Mouse (Mus musculus) lung, adult 18-20 months (tissue): ENCODE results near the gene Inpp4a.

ENCODE experiments used
- DNase-seq, 2 experiments: peaks; one replicate each; pipeline ENCODE4 v3.0.0; 2022; ENCODE audit warnings: mixed read lengths in 2 of 2

Gene Inpp4a

DNA sequence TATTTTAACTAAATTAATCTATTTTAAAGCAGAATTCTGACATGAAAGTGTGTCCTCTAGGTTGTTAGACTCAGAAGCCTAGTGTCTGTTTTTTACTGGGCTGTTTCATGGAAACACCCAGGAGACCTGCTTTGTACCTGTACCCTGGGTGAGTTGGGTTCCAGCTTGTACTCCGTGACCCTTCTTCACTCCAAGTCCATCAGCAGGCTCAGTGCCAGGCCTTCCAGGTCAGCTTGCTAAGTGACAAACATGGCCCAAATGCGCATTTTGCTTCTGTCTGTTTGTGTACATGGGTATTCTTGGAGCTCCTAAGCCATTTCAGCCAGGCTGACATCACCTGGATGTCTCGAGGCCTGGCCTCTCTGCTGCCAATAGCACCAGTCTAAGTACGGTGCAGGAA, 23.5 kb downstream of the Inpp4a start:
- no peak for DNase-seq

- peak in 1 of 2 experiments; percentile 13 for DNase-seq
Observed at GRCm38 (mm10) chr1:37324569-37324968, 24.9 kb downstream of the Inpp4a start.

DNA sequence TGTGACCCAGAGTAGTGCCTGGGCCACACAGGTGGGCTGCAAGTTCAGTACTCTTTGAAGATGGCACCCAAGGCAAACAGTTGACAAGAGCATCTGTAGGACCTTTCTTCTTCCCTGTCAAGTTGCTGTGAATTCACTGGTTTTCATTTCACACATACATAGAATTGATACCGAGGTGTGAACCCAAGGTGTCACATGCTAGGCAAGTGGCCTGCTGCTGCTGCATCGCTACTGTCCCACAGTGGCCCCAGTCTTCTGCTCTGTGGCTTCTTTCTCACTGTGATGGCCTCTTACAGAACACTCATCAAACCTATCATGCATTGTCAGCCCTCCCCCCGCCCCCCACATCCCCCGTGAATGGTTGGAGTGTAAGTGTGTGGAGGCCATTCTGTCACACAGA, 27.6 kb downstream of the Inpp4a start:
- DNase-seq, result no peak

- no peak for DNase-seq
Observed at GRCm38 (mm10) chr1:37329132-37329531, 29.5 kb downstream of the Inpp4a start.

- no peak for DNase-seq
Observed at GRCm38 (mm10) chr1:37329831-37330230, 30.2 kb downstream of the Inpp4a start.

DNA sequence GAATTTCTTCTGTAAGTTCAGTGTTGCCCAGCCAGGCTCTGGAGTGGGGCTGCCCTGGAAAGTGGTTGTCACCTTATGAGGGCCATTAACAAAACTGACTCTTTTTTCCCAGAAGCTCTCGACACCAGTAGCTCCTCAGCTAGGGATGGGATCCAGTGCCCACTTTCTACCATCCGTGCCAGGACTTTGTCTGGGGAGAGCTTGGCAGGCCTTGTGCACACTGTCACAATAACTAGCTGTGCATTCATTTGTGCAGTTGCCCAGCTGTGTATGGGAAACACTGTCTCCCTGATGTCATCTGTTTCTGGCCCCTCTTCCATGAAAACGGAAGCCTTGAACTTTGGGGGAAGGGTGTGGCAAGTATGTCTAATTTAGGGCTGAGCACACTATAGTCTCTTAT, 33.1 kb downstream of the Inpp4a start:
- DNase-seq, result no peak

DNA sequence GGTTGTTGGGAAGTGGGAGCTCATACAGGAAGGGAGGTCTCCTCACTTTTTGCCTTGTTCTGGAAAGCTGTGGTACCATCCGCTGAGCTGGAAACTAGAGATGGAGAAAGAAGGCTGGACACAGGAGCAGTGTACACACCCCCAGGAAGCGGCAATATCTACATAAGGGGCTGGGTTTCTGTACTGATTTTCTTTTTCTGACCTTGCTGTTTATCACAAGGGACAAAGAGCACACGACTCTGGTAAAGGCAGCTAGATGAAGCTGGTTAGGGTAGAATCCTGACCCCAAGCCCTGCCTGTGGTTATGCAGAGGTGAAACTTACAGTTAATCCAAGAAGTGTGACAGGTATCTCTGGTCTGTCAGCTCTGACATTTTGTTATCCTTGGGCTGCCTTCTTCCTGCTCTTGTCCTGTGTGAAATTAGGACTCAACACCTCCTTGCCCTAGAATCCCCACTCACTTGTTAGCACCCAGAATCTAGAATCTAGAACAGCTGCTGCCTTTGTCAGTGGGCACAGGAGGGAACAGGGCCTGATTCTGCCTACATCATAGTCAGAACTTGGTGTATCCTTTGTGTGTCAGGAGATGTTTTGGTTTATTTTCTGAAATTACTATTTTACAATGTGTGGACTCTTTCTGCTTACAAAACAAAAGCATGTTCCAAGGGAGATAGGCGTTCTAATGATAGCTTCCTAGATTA, 34.2 kb downstream of the Inpp4a start:
- no peak for DNase-seq

DNA sequence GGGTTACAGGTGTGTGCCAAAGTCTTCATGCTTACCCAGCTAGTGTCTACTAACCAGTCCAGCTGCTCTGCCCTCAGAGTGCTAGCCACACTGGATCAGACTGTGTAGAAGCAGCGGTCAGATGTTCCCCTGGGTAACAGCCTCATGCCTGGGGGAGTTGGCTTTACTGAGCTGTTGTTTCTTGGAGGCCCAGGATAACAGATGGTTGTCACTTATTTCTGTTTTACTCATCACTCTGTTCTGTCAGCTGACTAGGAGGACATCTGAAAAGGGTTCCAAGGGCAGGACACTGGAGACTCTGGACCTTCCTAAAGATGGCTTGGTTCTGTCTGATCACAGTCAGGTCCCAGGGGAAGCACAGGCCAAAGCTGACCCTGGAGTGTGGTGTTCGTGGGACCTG, 36.4 kb downstream of the Inpp4a start:
- DNase-seq, result no peak

- DNase-seq, result no peak
Observed at GRCm38 (mm10) chr1:37336794-37337193, 37.1 kb downstream of the Inpp4a start.

DNA sequence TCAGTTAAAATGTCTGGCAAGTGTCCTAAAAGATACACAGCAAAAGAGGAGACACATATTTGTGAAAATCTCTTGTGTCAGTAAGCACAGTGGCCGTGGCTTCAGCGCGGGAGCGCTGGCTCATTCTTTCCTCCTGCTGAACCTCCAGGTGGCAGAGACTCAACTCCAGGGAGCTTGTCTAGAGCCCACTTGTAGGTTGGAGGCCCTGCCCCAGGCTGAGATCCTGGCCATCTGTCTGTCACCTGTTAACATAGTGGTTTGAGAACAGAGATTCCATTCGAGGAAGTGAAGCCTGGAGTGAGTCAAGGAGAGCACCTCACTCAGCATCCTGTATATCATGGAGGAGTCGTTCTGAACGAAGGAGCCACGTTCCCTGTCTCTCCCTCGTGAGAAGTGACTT, 37.6 kb downstream of the Inpp4a start:
- no peak for DNase-seq

- no peak for DNase-seq
Observed at GRCm38 (mm10) chr1:37339144-37339543, 39.5 kb downstream of the Inpp4a start.

DNA sequence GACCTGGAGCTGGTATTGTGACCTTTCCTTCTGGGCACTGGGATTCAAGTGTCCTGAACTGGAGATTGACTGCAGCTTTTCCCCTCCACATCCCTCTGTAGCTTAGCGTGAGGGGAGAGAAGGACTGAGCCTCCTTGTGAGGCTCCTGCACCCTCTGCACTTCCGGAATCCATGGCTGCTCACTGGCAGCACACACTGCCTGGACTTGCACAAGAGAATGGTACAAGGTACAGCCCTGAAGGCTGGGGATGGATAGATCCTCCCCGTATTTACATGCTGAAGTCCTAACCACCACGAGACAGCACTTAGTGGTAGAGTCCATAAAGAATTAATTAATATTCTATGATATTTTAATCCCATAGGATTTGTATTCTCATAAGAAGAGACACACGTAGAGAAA, 41.7 kb downstream of the Inpp4a start:
- DNase-seq, result no peak

- no peak for DNase-seq
Observed at GRCm38 (mm10) chr1:37341914-37342313, 42.2 kb downstream of the Inpp4a start.

- no peak for DNase-seq
Observed at GRCm38 (mm10) chr1:37342524-37342923, 42.9 kb downstream of the Inpp4a start.

DNA sequence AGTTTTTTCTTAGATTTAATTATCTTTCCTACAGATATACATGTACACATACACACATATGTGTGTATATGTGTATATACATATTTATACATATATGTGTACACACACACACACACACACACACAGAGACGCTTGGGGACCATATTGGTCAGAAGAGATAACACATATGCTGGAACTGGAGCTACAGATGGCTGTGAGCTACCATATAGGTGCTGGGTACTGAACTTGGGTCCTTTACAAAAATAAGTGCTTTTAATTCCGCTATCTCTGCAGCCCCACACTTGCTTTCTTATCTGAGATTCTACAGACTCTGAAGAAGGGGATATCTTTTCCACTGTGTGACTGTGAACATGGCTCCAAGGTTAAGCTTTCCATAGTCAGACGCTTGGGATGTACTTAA, 43.6 kb downstream of the Inpp4a start:
- DNase-seq, result no peak

GRCm38 (mm10) chr1:37344223-37344916, 44.7 kb downstream of the Inpp4a start:
- peak in 1 of 2 experiments; percentile 17 for DNase-seq

DNA sequence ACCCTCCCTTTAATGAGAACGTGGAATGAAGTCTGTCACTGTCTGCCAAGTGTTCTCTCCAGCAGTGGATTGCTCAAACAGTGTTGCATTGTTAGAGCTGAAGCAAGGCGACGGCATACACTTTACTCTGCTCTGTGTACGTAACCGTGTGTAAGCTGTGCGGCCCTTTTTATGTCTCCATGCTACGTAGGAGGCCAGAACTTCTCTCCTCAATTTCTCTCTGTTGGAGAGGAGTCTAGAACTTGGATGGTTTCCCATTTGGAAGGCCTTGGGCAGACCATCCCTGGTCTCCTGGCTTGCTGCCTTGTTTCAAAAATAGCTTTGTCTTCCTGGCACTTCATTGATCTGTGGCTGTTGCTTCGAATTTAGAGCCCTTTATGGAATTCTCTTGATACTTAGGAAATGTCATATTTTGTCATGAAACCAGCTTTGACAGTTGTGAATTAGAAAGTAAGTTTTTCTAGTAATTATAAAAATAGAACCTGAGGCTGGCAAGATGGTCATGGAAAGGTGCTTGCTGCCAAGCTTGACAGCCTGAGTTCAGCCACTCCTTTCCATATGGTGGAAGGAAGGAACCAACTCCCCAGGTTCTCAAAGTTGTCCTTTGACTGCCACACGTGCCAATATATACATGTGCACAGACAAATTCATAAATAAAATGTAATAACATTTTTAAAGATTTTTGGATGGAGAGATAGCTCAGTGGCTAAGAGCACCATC, 47.9 kb downstream of the Inpp4a start:
- DNase-seq, result peak in 1 of 2 experiments; percentile 52

DNA sequence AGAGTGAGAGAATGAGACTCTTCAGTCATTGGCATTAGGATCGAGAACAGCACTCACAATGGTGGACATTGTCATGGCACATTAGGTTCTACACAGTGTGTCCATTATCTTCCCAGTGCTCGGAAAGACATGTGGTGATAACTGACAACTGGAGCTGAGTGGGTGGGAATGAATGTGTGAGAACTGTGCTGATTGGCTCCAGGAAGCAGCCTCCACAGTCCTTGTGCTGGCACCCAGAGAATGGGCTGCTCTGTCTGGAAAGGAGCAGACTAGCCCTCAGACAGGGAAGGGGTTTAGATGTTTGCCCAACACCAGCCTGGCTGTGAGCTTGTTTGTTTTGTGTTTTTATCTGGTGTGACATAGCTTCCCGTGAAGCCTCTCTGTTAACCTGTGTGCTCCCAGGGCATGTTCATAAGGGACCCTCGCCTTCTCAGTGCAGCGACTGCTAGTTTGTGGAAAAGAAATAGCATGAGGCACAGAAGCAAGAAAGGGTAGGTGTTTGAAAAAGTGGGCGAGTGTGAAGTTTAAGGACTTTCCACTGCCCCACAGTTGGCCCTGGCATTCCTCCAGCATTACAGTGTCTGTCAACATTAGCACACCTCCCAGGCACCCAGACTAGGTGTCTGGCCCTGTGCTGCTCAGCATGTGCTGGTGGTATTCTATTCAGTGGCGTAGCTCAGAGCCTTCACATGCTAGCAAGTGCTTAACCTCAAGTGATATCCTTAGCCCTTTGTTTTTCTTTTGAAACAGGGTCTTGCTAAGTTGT, 51.4 kb downstream of the Inpp4a start:
- peak in 1 of 2 experiments; percentile 51 for DNase-seq

DNA sequence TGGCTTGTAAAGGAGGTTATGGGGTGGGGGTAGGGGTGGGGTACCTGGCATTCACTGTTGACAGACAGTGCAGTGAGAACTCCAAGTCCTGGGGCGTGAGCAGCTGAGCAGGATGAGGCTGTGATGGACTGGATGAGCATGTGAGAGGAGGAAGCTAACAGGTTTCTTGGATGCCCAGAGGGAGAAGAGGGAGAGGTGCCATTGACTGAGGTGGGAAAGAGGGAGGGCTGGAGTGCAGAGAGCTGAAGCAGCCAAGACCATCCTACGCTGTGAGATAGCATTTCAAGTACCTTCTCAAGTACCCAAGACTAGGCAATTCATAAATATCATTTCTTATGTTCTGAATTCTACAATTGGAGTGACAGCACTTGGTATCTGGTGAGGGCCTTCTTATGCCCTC, 52.3 kb downstream of the Inpp4a start:
- no peak for DNase-seq

GRCm38 (mm10) chr1:37353456-37353855, 53.8 kb downstream of the Inpp4a start:
- DNase-seq, result no peak

DNA sequence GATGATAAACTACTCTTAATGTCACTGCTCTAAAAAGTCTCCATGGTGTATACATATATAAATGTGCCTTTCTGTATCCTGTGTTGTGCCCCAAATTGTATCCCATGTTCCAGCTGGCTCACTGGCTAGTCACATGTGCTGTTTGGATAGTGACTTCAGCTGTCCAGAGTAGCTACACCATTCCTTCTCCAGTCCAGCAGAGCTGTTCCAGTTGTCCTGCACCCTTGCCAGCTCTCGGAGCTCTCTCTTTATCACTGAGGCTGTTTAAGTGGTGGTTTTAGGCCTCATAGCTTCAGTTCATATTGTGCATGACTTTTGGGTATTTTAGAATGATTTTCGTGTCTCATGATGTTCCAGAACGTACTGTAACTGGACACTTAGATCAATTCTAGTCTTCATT, 55.8 kb downstream of the Inpp4a start:
- no peak for DNase-seq

DNA sequence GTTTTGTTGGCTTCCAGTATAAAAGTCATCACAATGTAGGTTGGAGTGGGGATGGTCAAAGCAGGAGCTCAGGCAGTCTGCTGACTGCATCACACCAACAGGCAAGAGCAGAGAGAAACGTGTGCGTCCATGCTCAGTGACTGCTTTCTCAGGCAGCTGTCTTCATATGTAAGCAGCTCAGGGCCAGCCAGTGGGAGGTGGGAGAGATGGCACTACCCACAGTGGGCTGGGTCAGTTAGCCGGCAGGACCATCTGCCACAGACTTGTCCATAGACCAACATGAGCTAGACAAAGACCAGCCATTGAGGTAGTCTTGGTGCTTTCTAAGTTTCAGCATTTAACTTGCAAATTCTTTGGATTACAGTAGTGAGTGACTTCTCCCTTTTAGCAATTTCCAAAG, 56.6 kb downstream of the Inpp4a start:
- no peak for DNase-seq

DNA sequence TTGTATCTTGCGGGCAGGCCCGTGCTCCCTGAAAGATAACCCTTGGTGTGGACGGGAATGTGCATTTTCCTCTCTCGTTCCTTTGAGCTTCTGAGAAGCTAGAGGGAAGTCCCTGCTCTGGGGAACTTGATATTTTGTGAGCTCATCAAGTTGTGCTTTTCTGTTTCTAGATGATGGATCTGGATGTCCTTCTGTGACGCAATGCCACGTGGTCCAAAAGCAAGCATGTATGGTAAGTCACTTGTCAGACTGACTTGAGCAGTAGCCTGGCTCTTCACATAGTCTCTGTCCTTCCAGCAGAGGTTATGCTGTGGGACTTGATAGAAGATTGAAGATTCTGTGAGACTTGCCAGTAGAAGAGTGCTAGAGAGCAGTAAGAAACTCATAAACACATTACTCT, 57.5 kb downstream of the Inpp4a start:
- DNase-seq, result no peak
